Mouse (Mus musculus) brain, embryonic 14.5 days (tissue): Measurements from ENCODE around the gene Mrpl51.

Experiments used
- CTCF ChIP-seq: fragments of 200-500 bp; IDR thresholded peaks from 2 replicates; pipeline ENCODE4 v1.5.1; 2012; ENCODE audit warnings: inconsistent platforms, mild to moderate bottlenecking, moderate library complexity, borderline replicate concordance; ENCODE audit not compliant: insufficient read depth, insufficient read length; ENCODE audit errors: extremely low read depth
- POLR2A ChIP-seq: fragments of 200-500 bp; IDR thresholded peaks from 2 replicates; pipeline ENCODE4 v1.6.1; 2012; ENCODE audit warnings: mild to moderate bottlenecking, inconsistent platforms, borderline replicate concordance; ENCODE audit not compliant: poor library complexity, insufficient read depth, insufficient read length, severe bottlenecking; ENCODE audit errors: extremely low read depth

DNA sequence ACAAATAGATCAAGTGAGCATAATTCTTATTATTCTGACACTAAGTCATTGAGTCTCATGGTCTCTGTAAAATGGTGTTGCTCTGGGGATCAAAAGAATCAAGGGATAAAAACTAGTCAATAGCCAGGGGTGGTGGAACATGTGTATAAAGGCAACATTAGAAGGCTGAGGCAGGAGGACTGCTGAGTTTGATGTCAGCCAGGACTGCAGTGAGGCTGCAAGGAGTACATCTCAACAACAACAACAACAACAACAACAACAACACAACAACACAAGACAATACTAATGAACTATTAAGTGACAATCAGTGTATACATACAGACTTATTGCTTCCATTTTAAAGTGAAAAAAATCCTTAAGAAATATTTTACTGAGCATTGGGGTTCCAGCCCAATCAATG is 785 bp upstream of the Mrpl51 start:
- TF ChIP-seq CTCF (no peak), POLR2A (no peak)
